Mouse (Mus musculus) brain, embryonic 14.5 days (tissue): ENCODE measurements at regions not wholly inside any gene's neighbourhood (a gene's known extent, or its start where the extent isn't known, plus 50 kb on each side); places are given as distances from the start of the nearest gene placed in this dataset.

ENCODE experiments used
- CTCF ChIP-seq: fragments of 200-500 bp; IDR thresholded peaks from 2 replicates; pipeline ENCODE4 v1.5.1; 2012; ENCODE audit warnings: inconsistent platforms, mild to moderate bottlenecking, moderate library complexity, borderline replicate concordance; ENCODE audit not compliant: insufficient read depth, insufficient read length; ENCODE audit errors: extremely low read depth
- POLR2A ChIP-seq: fragments of 200-500 bp; IDR thresholded peaks from 2 replicates; pipeline ENCODE4 v1.6.1; 2012; ENCODE audit warnings: mild to moderate bottlenecking, inconsistent platforms, borderline replicate concordance; ENCODE audit not compliant: poor library complexity, insufficient read depth, insufficient read length, severe bottlenecking; ENCODE audit errors: extremely low read depth

DNA sequence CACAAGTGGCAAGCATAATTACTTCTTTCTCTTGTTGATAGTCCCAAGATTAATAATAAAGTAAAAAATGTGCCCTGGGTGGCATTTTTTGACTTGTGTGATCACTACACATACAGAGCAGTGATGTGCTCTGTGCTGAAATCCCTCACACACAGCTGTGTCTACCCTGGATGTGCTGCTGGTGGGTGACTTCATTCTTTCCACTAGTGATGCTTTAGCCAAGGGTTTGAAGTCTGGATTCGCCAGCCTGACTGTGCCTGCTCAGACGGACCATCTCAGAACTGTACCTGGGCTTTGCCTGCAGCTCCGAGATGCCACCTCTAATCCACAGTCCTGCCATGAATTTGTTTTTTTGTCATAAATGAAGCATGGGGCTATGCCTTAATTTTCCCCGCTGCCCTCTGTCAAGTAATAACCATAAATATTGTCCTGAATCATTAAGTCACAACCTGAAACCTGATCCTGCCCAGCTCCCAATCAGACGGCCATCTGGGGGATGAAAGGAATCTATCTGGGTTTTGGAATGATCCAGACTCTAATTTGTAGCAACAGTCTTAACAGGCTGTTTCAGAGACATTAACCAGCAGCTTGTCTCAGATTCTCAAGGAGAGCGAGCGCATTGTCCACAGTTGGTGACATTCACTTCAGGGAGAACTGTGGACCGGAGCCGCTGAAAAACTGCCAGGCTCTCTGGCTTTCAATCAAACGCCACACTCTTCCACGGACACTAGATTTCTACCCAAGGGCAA is 330.1 kb upstream of the Npvf start:
- no peak for TF ChIP-seq POLR2A
- no peak for TF ChIP-seq CTCF
